Mouse (Mus musculus): ENCODE measurements around the gene Hnrnpl. TPM values are rescaled to one million over a fixed set of nuclear protein-coding genes. Genes with fewer than 3 reads are reported as not detected.

Hnrnpl gene
- total RNA-seq, 4 experiments from 2014 or later = 331 to 473 (median 439) TPM

GRCm38 (mm10) chr7:28812949-28813348, 4.6 kb downstream of the Hnrnpl start:
- DNase-seq = no peak

GRCm38 (mm10) chr7:28814306-28815034, 6.1 kb downstream of the Hnrnpl start:
- no peak for DNase-seq

GRCm38 (mm10) chr7:28815230-28815629, 6.9 kb downstream of the Hnrnpl start:
- no peak for DNase-seq

GRCm38 (mm10) chr7:28816201-28816600, 7.9 kb downstream of the Hnrnpl start:
- no peak for DNase-seq

GRCm38 (mm10) chr7:28816920-28817319, 8.6 kb downstream of the Hnrnpl start:
- no peak for DNase-seq

- DNase-seq = no peak
Measured at GRCm38 (mm10) chr7:28817524-28817923, 9.2 kb downstream of the Hnrnpl start.

GRCm38 (mm10) chr7:28817957-28818356, 9.6 kb downstream of the Hnrnpl start:
- no peak for DNase-seq

GRCm38 (mm10) chr7:28818436-28818835, 10.1 kb downstream of the Hnrnpl start:
- DNase-seq = no peak

GRCm38 (mm10) chr7:28818861-28819452, 10.6 kb downstream of the Hnrnpl start:
- DNase-seq = no peak

- no peak for DNase-seq
Measured at GRCm38 (mm10) chr7:28819571-28819970, 11.2 kb downstream of the Hnrnpl start.

GRCm38 (mm10) chr7:28820358-28821260, 12.3 kb downstream of the Hnrnpl start:
- DNase-seq = no peak

GRCm38 (mm10) chr7:28821261-28821831, 13.0 kb downstream of the Hnrnpl start:
- DNase-seq = no peak

- DNase-seq = no peak
Measured at GRCm38 (mm10) chr7:28822556-28822955, 14.2 kb downstream of the Hnrnpl start.

- DNase-seq = no peak
Measured at GRCm38 (mm10) chr7:28822993-28823903, 14.9 kb downstream of the Hnrnpl start.

- DNase-seq = no peak
Measured at GRCm38 (mm10) chr7:28823932-28824331, 15.6 kb downstream of the Hnrnpl start.

- DNase-seq = peak; percentile 91
Measured at GRCm38 (mm10) chr7:28824941-28825685, 16.8 kb downstream of the Hnrnpl start, which contains the start of gene Ech1. Gene Ech1 (plus strand): TSS chr7:28825217.

- DNase-seq = no peak
Measured at GRCm38 (mm10) chr7:28825686-28826401, 17.5 kb downstream of the Hnrnpl start.

GRCm38 (mm10) chr7:28826402-28826772, 18.0 kb downstream of the Hnrnpl start:
- DNase-seq = no peak

GRCm38 (mm10) chr7:28827338-28827737, 19.0 kb downstream of the Hnrnpl start:
- peak; percentile 24 for DNase-seq

GRCm38 (mm10) chr7:28829821-28830220, 21.5 kb downstream of the Hnrnpl start:
- DNase-seq = peak; percentile 81
